Comparison of ENCODE assay signal across 8 mouse cellular contexts in the genomic region with DNA sequence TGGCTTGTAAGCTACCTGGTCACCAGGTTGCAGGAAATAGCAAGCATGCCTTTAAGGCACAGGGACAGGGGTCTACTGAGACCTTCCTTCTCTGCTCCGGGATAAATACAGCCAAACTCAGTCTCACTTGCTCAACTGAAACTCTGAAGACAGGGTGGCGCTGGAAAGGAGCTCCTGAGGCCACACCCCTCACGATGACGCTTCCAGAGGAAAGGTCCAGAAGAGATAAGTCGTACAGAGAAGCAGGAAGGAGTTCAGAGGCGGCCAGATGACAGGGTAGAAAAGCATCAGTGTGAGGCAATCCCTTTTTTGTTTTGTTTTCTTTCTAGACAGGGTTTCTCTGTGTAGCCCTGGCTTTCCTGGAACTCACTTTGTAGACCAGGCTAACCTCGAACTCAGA. TPM values are rescaled to one million over a fixed set of nuclear protein-coding genes. Genes with fewer than 3 reads are reported as not detected.
DNase-seq lines count a peak whose midpoint lies in the region; ATAC-seq and TF ChIP-seq lines count a peak whose summit lies in the region.

No protein-coding gene starts in this region.

- no peaks in the 10 kb centered on the region for H3K9me3 ChIP-seq in kidney, embryonic 14.5 days (ENCODE audit: control insufficient read depth, low read length)

- ATAC-seq in kidney, embryonic 14.5 days (ENCODE audit: low FRiP score, low TSS enrichment): no peak
- peak; percentile 74 for ATAC-seq in erythroblast, adult 5-6 weeks (replicated peaks; ENCODE audit: low FRiP score, poor library complexity, severe bottlenecking)
- peak; percentile 72 for ATAC-seq in megakaryocyte-erythroid progenitor cell, adult 5-6 weeks (replicated peaks; ENCODE audit: low FRiP score, low TSS enrichment, poor library complexity, severe bottlenecking)

- 43% methylated on average over 7 of the region's 7 CpGs for WGBS in kidney, adult 2 months
- whole genome bisulfite sequencing in kidney, embryonic 14.5 days: 54% methylated on average over 7 of the region's 7 CpGs

- H3K4me1 ChIP-seq in kidney, adult 2 months (ENCODE audit: control insufficient read depth, insufficient read depth, low read length): 0 out of 2 replicates have a peak, but pooled peaks cover 8% of the 10 kb centered on the region
- no peaks in the 10 kb centered on the region for H3K4me1 ChIP-seq in kidney, embryonic 14.5 days (ENCODE audit: control insufficient read depth, insufficient read depth, low read length)

- no peak overlapping the region for H3K9ac ChIP-seq in kidney, embryonic 14.5 days (ENCODE audit: low read depth, low read length)

- H3K36me3 ChIP-seq in kidney, adult 2 months (ENCODE audit: control insufficient read depth, insufficient read depth, low read length): no peaks in the 10 kb centered on the region
- no peaks in the 10 kb centered on the region for H3K36me3 ChIP-seq in kidney, embryonic 14.5 days (ENCODE audit: control insufficient read depth, insufficient read depth, low read length)

- no peaks in the 10 kb centered on the region for H3K27me3 ChIP-seq in kidney, adult 2 months (replicated peaks; ENCODE audit: control insufficient read depth, insufficient read depth, low read length)
- H3K27me3 ChIP-seq in kidney, embryonic 14.5 days (ENCODE audit: control insufficient read depth, insufficient read depth, low read length): peaks cover 4% of the 10 kb centered on the region; the same call in 1 of the 2 replicates

- H3K27ac ChIP-seq in kidney, adult 2 months (ENCODE audit: insufficient read depth, low read depth, low read length): no peak overlapping the region
- no peak overlapping the region for H3K27ac ChIP-seq in kidney, embryonic 14.5 days (ENCODE audit: low read depth, low read length)

- TF ChIP-seq POLR2A in kidney, adult 2 months (IDR thresholded peaks at IDR 0.05; ENCODE audit: low read depth, low read length): no peak

- H3K4me2 ChIP-seq in kidney, embryonic 14.5 days (replicated peaks; ENCODE audit: low read depth, low read length): no peak overlapping the region

- no peak overlapping the region for H3K4me3 ChIP-seq in kidney, adult 2 months (ENCODE audit: insufficient read depth, low read depth, low read length)
- no peak overlapping the region for H3K4me3 ChIP-seq in kidney, embryonic 14.5 days (ENCODE audit: low read length)

- TF ChIP-seq CTCF in kidney, adult 2 months (conservative IDR thresholded peaks at IDR 0.05; ENCODE audit: insufficient read depth, insufficient read length, low read depth, low read length): no peak

- DNase-seq in kidney, adult 2 months: peak; percentile 59
- DNase-seq in kidney, adult 9 months: peak; percentile 40
- no peak for DNase-seq in cerebellum, adult 18-20 months
- no peak for DNase-seq in frontal cortex, postnatal 10 days (ENCODE audit: low spot score in 2 of 2)
- DNase-seq in neural tube, embryonic 10.5 days (ENCODE audit: extremely low spot score, low spot score): no peak

RNA-seq across cellular contexts. Expression of gene Zc3hav1, which starts 8.6 kb away (rescaled TPM):
- polyA plus RNA-seq in kidney, adult 2 months (2012; rRNA removed): 9.7 and 12.2 TPM in 2 replicates
- 2.1 and 3.4 TPM in 2 replicates for polyA plus RNA-seq in kidney, embryonic 14.5 days (2014; fragmentation: Nextera tagmentation; extraction: Ambion mirVana)
- 266 and 278 TPM in 2 replicates for total RNA-seq in erythroblast, adult 5-6 weeks (2015; ENCODE audit: low replicate concordance)
- total RNA-seq in erythroblast, adult 5-6 weeks (2017; ENCODE audit: low replicate concordance): 348 and 360 TPM in 2 replicates
- total RNA-seq in megakaryocyte-erythroid progenitor cell, adult 5-6 weeks (2014; fragmentation: Nextera tagmentation): 53.4 and 71.4 TPM in 2 replicates
- 60.1 and 64.0 TPM in 2 replicates for total RNA-seq in megakaryocyte-erythroid progenitor cell, adult 5-6 weeks (2017)

RNA-seq across cellular contexts. Expression of gene Ttc26, which starts 35.5 kb away (rescaled TPM):
- polyA plus RNA-seq in kidney, adult 2 months (2012; rRNA removed): 2.1 and 2.4 TPM in 2 replicates
- 5.1 and 10.9 TPM in 2 replicates for polyA plus RNA-seq in kidney, embryonic 14.5 days (2014; fragmentation: Nextera tagmentation; extraction: Ambion mirVana)
- 0.21 TPM in 1 of 2 replicates, not detected in the other for total RNA-seq in erythroblast, adult 5-6 weeks (2015; ENCODE audit: low replicate concordance)
- total RNA-seq in erythroblast, adult 5-6 weeks (2017; ENCODE audit: low replicate concordance): 0.70 TPM in 1 of 2 replicates, not detected in the other
- 0.74 and 1.4 TPM in 2 replicates for total RNA-seq in megakaryocyte-erythroid progenitor cell, adult 5-6 weeks (2014; fragmentation: Nextera tagmentation)
- 1.2 and 1.5 TPM in 2 replicates for total RNA-seq in megakaryocyte-erythroid progenitor cell, adult 5-6 weeks (2017)

RNA-seq across cellular contexts. Expression of gene Zc3hav1l, which starts 46.7 kb away (rescaled TPM):
- 1.6 and 1.9 TPM in 2 replicates for polyA plus RNA-seq in kidney, adult 2 months (2012; rRNA removed)
- polyA plus RNA-seq in kidney, embryonic 14.5 days (2014; fragmentation: Nextera tagmentation; extraction: Ambion mirVana): 10.9 and 14.9 TPM in 2 replicates
- 2.5 and 4.8 TPM in 2 replicates for total RNA-seq in erythroblast, adult 5-6 weeks (2015; ENCODE audit: low replicate concordance)
- total RNA-seq in erythroblast, adult 5-6 weeks (2017; ENCODE audit: low replicate concordance): 1.8 and 3.8 TPM in 2 replicates
- total RNA-seq in megakaryocyte-erythroid progenitor cell, adult 5-6 weeks (2014; fragmentation: Nextera tagmentation): 6.9 and 7.3 TPM in 2 replicates
- total RNA-seq in megakaryocyte-erythroid progenitor cell, adult 5-6 weeks (2017): 2.9 and 4.3 TPM in 2 replicates

Comparison
In these comparisons a context has a peak if more than half of its experiments do, and no peak if none do; other contexts are left out.
1. DNase-seq: peak in kidney, adult 2 months (single experiment) and kidney, adult 9 months (single experiment); none in cerebellum, adult 18-20 months (0 of 2), frontal cortex, postnatal 10 days (0 of 2) and neural tube, embryonic 10.5 days (single experiment).